Mouse (Mus musculus) limb, embryonic 13.5 days (tissue): ENCODE data around the gene Inhba. TPM values are rescaled to one million over a fixed set of nuclear protein-coding genes. Genes with fewer than 3 reads are reported as not detected.

Source experiments
- ATAC-seq: fragments of 200-750 bp; cut with Nextera tagmentation; 2 replicates; pipeline ENCODE4 v1.8.0; 2017; ENCODE audit warnings: low read depth, moderate number of reproducible peaks, moderate TSS enrichment; ENCODE audit not compliant: low FRiP score
- H3K27ac ChIP-seq: fragments of 300-500 bp; sonication (generic); 2 replicates; pipeline ENCODE4 v1.5.1; 2015; ENCODE audit warnings: inconsistent platforms, mild to moderate bottlenecking, moderate library complexity
- H3K27me3 ChIP-seq: fragments of 300-500 bp; sonication (generic); 2 replicates; pipeline ENCODE4 v1.6.1; 2015; ENCODE audit warnings: mild to moderate bottlenecking, inconsistent platforms
- H3K36me3 ChIP-seq: fragments of 300-500 bp; sonication (generic); 2 replicates; pipeline ENCODE4 v1.6.1; 2015; ENCODE audit warnings: inconsistent platforms, mild to moderate bottlenecking, moderate library complexity
- H3K4me1 ChIP-seq: fragments of 300-500 bp; sonication (generic); 2 replicates; pipeline ENCODE4 v1.6.1; 2015; ENCODE audit warnings: inconsistent platforms
- H3K4me2 ChIP-seq: fragments of 300-500 bp; sonication (generic); replicated peaks from 2 replicates; pipeline ENCODE4 v1.6.1; 2015; ENCODE audit warnings: inconsistent platforms, mild to moderate bottlenecking, moderate library complexity
- H3K4me3 ChIP-seq: fragments of 300-500 bp; sonication (generic); 2 replicates; pipeline ENCODE4 v1.5.1; 2015; ENCODE audit warnings: moderate library complexity, mild to moderate bottlenecking, inconsistent platforms
- H3K9ac ChIP-seq: fragments of 300-500 bp; sonication (generic); 2 replicates; pipeline ENCODE4 v1.6.1; 2015; ENCODE audit warnings: mild to moderate bottlenecking, inconsistent platforms
- H3K9me3 ChIP-seq: fragments of 300-500 bp; sonication (generic); 2 replicates; pipeline ENCODE4 v1.6.1; 2016; ENCODE audit warnings: inconsistent platforms
- WGBS: fragments of 180-500 bp; shearing (Covaris S2); methylation state at CpG from one replicate; pipeline ENCODE4 v1.1.7; 2015; 5-methylcytosine and 5-hydroxymethylcytosine counted together
- polyA plus RNA-seq: library from polyadenylated mRNA; unstranded; fragments of >200 nt; fragmentation: Nextera tagmentation; extraction: Ambion mirVana; gene quantifications from 2 replicates; pipeline ENCODE4 v1.2.1, GENCODE M21; 2015

Gene Inhba
- polyA plus RNA-seq, 1 experiment from 2014 or later, result 15.8 TPM

DNA sequence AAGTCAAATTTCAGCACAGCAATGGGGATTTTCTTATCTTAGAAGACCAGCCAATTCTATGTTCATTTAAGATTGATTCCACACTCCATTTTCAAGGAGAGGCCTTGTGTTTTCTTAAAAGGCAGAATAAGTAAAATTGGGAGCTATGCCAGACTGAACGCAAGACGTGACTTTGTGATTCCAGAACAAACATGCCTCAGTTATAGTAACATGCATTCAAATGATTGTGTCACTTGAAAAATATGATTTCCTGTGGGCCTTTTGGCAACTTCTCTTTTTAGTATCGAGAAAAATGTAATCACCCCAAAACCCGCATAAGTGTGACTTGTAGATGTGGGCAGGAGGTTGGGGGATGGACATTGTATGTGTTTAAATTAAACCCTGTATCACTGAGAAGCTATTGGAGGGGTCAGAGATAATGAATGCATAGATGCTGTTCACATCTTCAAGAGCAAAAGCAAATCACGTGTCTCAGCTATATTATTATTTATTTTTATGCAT lies 19.0 kb downstream of the Inhba start:
- H3K9me3 ChIP-seq, result no peaks in the 10 kb centered on the region
- H3K4me3 ChIP-seq, result no peak overlapping the region
- 75% methylated on average over 5 of the region's 5 CpGs for WGBS
- ATAC-seq, result no peak
- peaks cover 4% of the 10 kb centered on the region for H3K36me3 ChIP-seq
- H3K27ac ChIP-seq, result no peak overlapping the region
- H3K9ac ChIP-seq, result no peak overlapping the region
- H3K4me2 ChIP-seq, result no peak overlapping the region
- no peaks in the 10 kb centered on the region for H3K4me1 ChIP-seq
- H3K27me3 ChIP-seq, result no peaks in the 10 kb centered on the region

DNA sequence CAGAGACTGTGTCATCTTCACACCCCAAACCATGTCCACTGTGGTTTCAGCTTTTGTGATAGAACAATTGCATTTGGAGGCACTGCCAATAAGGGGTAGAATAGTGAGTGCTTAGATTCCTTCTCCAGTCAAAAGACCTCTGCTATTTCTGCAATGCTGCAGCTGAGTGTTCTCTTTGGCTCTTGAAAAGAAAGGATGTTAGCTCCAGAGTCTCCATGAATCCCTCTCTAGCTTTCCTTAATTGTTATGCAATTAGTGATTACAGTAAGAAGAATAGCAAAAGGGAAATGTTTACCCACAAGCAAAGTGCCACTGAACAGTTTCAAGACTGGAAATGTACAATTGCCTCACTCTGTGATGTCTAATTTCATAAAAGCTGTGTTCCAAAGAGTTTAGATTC lies 20.8 kb downstream of the Inhba start:
- Histone ChIP-seq H3K9me3 (no peaks in the 10 kb centered on the region), H3K4me1 (no peaks in the 10 kb centered on the region), H3K4me2 (no peak overlapping the region), H3K27ac (no peak overlapping the region), H3K9ac (no peak overlapping the region), H3K36me3 (no peaks in the 10 kb centered on the region), H3K4me3 (no peak overlapping the region), H3K27me3 (no peaks in the 10 kb centered on the region)
- ATAC-seq, result no peak

DNA sequence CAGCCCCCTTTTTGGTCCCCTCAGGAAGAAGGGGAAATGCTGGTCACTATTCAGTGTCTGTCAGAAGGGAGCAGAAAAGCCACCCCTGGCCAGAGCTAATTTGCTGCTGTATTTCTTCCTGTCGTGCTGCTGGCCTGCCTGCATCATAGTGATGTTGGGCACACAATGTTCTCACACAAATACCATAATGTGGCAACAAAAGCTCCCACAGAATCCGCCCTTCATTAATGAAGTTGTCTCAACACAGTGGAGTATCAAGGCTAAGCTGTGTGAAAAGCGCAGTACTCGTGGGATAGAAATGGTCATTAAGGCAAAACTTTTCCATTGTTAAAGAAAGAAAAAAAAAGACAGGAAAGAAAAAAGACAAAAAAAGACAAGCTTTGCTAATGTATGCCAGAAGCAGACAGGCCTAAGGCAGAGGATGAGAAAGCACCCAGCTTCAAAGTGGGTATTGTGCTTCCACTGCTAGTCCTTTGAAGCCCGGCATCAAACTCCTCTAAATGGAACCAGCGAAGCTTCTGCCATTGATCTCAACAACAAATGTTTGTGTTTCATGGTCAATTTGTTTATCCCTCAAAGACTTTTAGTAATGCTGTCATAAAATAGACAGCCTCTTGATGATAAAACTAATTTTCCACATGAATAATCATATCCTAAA lies 21.4 kb downstream of the Inhba start:
- Histone ChIP-seq H3K27ac (no peak overlapping the region), H3K36me3 (no peaks in the 10 kb centered on the region), H3K4me3 (no peak overlapping the region), H3K4me1 (no peaks in the 10 kb centered on the region), H3K9ac (no peak overlapping the region), H3K9me3 (no peaks in the 10 kb centered on the region), H3K27me3 (no peaks in the 10 kb centered on the region), H3K4me2 (no peak overlapping the region)
- ATAC-seq, result no peak
- 64% methylated on average over 6 of the region's 6 CpGs for WGBS

DNA sequence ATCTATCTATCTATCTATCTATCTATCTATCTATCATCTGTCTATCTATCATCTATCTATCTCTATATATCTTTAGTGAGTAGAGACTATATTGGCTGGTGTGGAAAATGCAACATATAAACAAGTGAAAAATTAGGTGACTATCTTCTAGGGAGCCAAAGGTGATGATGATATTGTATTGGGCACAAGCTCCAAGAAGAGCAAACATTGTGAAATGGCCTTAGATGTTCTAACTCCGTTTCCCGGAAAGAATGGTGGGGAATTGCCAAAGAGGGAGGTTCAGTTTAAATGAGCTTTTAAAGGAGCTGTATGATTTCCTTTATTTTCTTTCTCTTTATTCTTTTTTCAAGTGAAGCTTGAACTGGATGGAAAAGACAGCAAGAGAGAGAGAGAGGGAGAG lies 57.4 kb downstream of the Inhba start:
- H3K4me3 ChIP-seq, result no peak overlapping the region
- H3K27me3 ChIP-seq, result no peaks in the 10 kb centered on the region
- no peak overlapping the region for H3K9ac ChIP-seq
- H3K27ac ChIP-seq, result no peak overlapping the region
- no peaks in the 10 kb centered on the region for H3K9me3 ChIP-seq
- 94% methylated on average over 2 of the region's 2 CpGs for WGBS
- no peaks in the 10 kb centered on the region for H3K36me3 ChIP-seq
- no peak for ATAC-seq
- no peak overlapping the region for H3K4me2 ChIP-seq
- no peaks in the 10 kb centered on the region for H3K4me1 ChIP-seq

DNA sequence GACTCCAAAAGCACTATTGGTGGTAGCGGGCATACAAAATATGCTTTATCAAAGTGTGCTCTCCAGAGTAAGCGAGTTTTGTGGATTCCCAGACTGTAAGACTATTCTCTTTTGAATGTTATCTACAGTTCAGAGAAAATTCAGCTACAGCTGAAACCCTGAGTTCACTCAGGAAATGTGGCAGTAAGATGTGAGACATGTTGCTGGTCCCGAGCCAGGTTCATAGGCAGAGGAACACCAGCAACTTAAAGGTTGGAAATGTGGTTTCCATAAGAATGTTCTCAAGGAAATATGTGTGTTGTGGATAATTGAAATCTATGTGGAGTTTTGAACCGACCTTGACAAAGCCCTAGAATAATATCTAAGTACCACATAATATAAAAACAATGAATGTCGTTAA lies 65.6 kb downstream of the Inhba start:
- ATAC-seq, result no peak
- 70% methylated on average over 5 of the region's 5 CpGs for WGBS

DNA sequence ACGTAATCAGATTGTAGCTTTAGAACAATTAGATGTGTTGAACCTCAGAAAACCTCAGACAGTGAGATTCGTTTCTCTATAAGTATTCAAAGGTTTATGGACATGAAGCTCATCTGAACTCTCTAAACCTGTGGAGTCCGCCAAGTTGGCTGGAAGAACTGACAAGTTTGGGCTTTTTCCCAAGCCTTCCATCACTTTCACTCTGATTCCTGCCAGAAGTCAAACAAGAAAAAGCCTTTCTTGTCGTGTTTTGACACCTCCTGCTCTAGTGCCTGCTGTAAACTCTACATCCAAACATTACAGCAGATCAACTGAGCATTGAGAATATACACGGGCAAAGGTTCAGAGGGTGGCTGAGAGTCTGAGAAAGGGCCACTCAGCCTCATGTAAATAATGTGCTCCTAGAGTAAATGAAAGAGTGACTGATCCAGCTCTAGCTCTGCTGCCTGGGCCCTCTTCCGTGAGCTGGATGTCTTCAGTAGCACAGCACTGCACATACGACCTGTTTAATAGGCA lies 66.6 kb downstream of the Inhba start:
- Histone ChIP-seq H3K4me3 (no peak overlapping the region), H3K4me1 (no peaks in the 10 kb centered on the region), H3K9ac (no peak overlapping the region), H3K9me3 (no peaks in the 10 kb centered on the region), H3K4me2 (no peak overlapping the region), H3K27me3 (no peaks in the 10 kb centered on the region), H3K27ac (no peak overlapping the region), H3K36me3 (no peaks in the 10 kb centered on the region)
- WGBS, result 64% methylated on average over 7 of the region's 7 CpGs
- peak; percentile 24; the same call in 1 of the 2 replicates for ATAC-seq

More for the DNA sequence above, 65.6 kb downstream of the Inhba start:
- Histone ChIP-seq H3K4me3 (no peak overlapping the region), H3K4me1 (no peaks in the 10 kb centered on the region), H3K27me3 (no peaks in the 10 kb centered on the region), H3K36me3 (no peaks in the 10 kb centered on the region), H3K9me3 (no peaks in the 10 kb centered on the region), H3K4me2 (no peak overlapping the region), H3K27ac (no peak overlapping the region), H3K9ac (no peak overlapping the region)

DNA sequence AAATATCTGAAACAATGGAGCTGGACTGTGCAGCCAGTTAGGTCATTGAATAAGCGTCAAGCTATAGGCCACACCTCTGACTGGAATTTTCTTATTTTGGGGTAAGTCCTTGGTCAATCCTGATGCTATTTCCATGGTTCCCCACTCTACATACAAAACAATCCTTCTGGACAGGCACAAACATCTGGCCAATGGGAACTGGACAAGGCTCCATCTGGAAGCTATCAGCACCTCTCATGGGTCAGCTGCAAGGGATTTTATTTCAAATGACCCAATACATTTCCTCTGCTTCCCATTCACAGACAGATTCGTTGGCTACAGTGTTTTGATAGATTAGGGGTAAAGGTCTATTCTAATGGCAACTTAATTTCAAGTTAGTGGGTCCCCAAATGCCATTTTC lies 68.6 kb downstream of the Inhba start:
- Histone ChIP-seq H3K36me3 (no peaks in the 10 kb centered on the region), H3K9ac (no peak overlapping the region), H3K4me2 (no peak overlapping the region), H3K27me3 (no peaks in the 10 kb centered on the region), H3K4me1 (no peaks in the 10 kb centered on the region), H3K4me3 (no peak overlapping the region), H3K9me3 (no peaks in the 10 kb centered on the region), H3K27ac (no peak overlapping the region)
- ATAC-seq, result 0 out of 2 replicates have a peak, but pooled peaks have one; percentile 54
- WGBS, result 43% methylated on average over 2 of the region's 2 CpGs
